ENCODE assay signal across 8 mouse cellular contexts in the genomic region with DNA sequence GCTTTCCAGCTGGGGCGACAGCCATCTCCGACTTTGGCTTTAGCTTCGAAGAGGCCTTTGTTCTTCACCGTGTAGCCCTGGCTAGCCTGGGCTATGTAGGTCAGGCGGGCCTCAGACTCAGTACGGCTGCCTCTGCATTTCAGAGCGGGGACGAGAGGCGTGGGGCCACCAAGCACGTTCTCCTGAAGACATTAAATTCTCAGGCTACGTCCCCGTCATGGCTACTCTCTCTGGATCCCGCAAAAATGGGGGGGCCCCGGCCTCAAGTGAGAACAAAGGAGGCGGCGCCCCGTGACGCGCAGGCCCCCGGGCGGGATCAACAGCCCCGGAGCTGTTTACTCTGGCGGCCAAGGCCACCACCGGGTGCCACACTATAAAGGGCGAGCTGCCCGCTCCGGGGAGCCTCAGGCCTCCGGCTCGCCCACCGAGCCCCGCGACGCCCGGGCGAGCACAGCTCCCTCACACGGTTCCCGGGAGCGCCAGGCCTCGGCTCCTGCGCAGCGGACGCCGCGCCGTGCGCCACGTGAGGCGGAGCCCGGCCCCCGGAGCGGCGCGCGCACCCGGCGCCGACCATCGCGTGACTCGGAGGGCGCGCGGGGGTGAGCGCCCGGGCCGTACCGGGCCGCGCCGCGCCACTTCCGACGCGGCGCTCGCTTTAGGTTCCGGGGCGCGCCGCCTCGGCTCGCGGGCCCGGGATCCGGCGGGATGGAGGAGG. TPM values are rescaled to one million over a fixed set of nuclear protein-coding genes. Genes with fewer than 3 reads are reported as not detected.
DNase-seq lines count a peak whose midpoint lies in the region; ATAC-seq lines count a peak whose summit lies in the region.

A gene (plus strand): TSS at position 599 of the 715 bp plus-strand sequence.

- intact Hi-C loops in left cerebral cortex, postnatal 36 days (cut with DNase I) = loop anchor here (2.0 to 5.0 kb wide), 3 partner anchors 56 to 221 kb away; a partner anchor contains a TSS

- ATAC-seq in intestine, embryonic 16.5 days = peak; percentile 95

- peak within 1 kb of the TSS; percentile 98 for H3K27ac ChIP-seq in intestine, embryonic 16.5 days (ENCODE audit: low read length)
- H3K27ac ChIP-seq in midbrain, embryonic 10.5 days (replicated peaks) = peak within 1 kb of the TSS; percentile 98

- no peaks in the 10 kb centered on the region for H3K36me3 ChIP-seq in intestine, embryonic 16.5 days (ENCODE audit: control insufficient read depth, insufficient read depth, low read length)
- H3K36me3 ChIP-seq in midbrain, embryonic 10.5 days = peaks cover 28% of the 10 kb centered on the region

- peaks cover 11% of the 10 kb centered on the region for H3K4me1 ChIP-seq in intestine, embryonic 16.5 days (ENCODE audit: control insufficient read depth, insufficient read depth, low read length)
- peaks cover 28% of the 10 kb centered on the region for H3K4me1 ChIP-seq in midbrain, embryonic 10.5 days

- H3K9me3 ChIP-seq in intestine, embryonic 16.5 days (ENCODE audit: control insufficient read depth, low read length) = no peaks in the 10 kb centered on the region
- H3K9me3 ChIP-seq in midbrain, embryonic 10.5 days (replicated peaks) = no peaks in the 10 kb centered on the region

- DNase-seq in adrenal gland, adult 2 months = peak; percentile 94
- DNase-seq in embryo, embryonic 10.5 days (ENCODE audit: low spot score) = peak; percentile 87
- DNase-seq in gastrocnemius, postnatal 4 days (ENCODE audit: low spot score in 2 of 2) = peak; percentile 63 to 86
- DNase-seq in left cerebral cortex, postnatal 36 days (ENCODE audit: low spot score in 2 of 2) = peak; percentile 89 to 93
- no peak for DNase-seq in midbrain, embryonic 10.5 days (ENCODE audit: low spot score)
- peak; percentile 75 to 77 for DNase-seq in right cerebral cortex, postnatal 36 days (ENCODE audit: low spot score in 2 of 2)
- peak; percentile 82 for DNase-seq in yolk sac, embryonic 10.5 days (ENCODE audit: low spot score)

- no peaks in the 10 kb centered on the region for H3K27me3 ChIP-seq in intestine, embryonic 16.5 days (replicated peaks; ENCODE audit: control insufficient read depth, insufficient read depth, low read length)
- H3K27me3 ChIP-seq in midbrain, embryonic 10.5 days (ENCODE audit: low read depth, poor library complexity, severe bottlenecking) = no peaks in the 10 kb centered on the region

- peak within 1 kb of the TSS; percentile 99 for H3K4me3 ChIP-seq in intestine, embryonic 16.5 days (ENCODE audit: low read length)
- peak within 1 kb of the TSS; percentile 82 for H3K4me3 ChIP-seq in midbrain, embryonic 10.5 days

- H3K9ac ChIP-seq in intestine, embryonic 16.5 days (ENCODE audit: low read depth, low read length) = peak within 1 kb of the TSS; percentile 99

- H3K4me2 ChIP-seq in intestine, embryonic 16.5 days (ENCODE audit: low read depth, low read length) = peak within 1 kb of the TSS; percentile 73

- WGBS in intestine, embryonic 16.5 days = under 1% methylated on average over 86 of the region's 86 CpGs
- WGBS in midbrain, embryonic 10.5 days = under 1% methylated on average over 86 of the region's 86 CpGs

RNA-seq across cellular contexts. Expression of the gene that starts here (rescaled TPM):
- total RNA-seq in adrenal gland, adult 2 months (2021) = 100 to 1,000 TPM; 134 to 204 TPM
- polyA plus RNA-seq in adrenal gland, adult 2 months (2012; rRNA removed) = 29.0 and 30.5 TPM in 2 replicates
- 10 to 100 TPM; 65.5 to 68.2 TPM for total RNA-seq in gastrocnemius, postnatal 4 days (2021)
- polyA plus RNA-seq in intestine, embryonic 16.5 days (2015; fragmentation: Nextera tagmentation; extraction: Ambion mirVana) = 33.5 and 37.7 TPM in 2 replicates
- total RNA-seq in left cerebral cortex, postnatal 36 days (2021) = 100 to 1,000 TPM in 1 of 2 experiments, 10 to 100 TPM in 1; 97.3 to 105 TPM
- polyA plus RNA-seq in midbrain, embryonic 10.5 days (2016; fragmentation: Nextera tagmentation; extraction: Ambion mirVana) = 52.5 and 53.3 TPM in 2 replicates
